Mouse (Mus musculus): ENCODE measurements around the gene Tppp3. TPM values are rescaled to one million over a fixed set of nuclear protein-coding genes. Genes with fewer than 3 reads are reported as not detected.

Tppp3 gene
- polyA plus RNA-seq, 1 experiment, result 155 TPM

DNA sequence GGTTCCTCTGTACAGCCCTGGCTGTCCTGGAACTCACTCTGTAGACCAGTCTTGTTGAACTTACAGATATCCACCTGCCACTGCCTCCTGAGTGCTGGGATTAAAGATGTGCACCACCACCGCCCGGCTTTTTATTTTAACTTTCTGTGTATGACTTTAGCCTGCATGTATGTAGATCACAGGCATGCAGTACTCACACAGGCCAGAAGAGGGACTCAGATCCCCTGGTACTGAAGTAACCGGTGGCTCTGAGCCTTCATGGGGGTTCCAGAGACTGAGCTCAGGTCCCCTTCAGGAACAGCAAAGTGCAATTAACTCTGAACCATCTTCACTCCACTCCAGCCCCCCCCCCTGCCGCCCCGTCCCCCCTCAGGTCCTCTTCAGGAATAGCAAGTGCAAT, 32.5 kb downstream of the Tppp3 start:
- Histone ChIP-seq H3ac (ENCODE audit: control insufficient read depth, insufficient read length) (no peak overlapping the region), H3K36me3 (ENCODE audit: control insufficient read depth, insufficient read depth) (no peaks in the 10 kb centered on the region), H3K4me3 (no peak overlapping the region), H3K27me3 (ENCODE audit: control insufficient read depth, insufficient read depth, insufficient read length) (peaks cover 8% of the 10 kb centered on the region), H3K79me2 (ENCODE audit: control insufficient read depth, insufficient read depth) (no peaks in the 10 kb centered on the region), H3K4me2 (ENCODE audit: low read depth) (no peak overlapping the region)
- no peak for TF ChIP-seq E2F4 (IDR thresholded peaks at IDR 0.05; ENCODE audit: insufficient read depth)

DNA sequence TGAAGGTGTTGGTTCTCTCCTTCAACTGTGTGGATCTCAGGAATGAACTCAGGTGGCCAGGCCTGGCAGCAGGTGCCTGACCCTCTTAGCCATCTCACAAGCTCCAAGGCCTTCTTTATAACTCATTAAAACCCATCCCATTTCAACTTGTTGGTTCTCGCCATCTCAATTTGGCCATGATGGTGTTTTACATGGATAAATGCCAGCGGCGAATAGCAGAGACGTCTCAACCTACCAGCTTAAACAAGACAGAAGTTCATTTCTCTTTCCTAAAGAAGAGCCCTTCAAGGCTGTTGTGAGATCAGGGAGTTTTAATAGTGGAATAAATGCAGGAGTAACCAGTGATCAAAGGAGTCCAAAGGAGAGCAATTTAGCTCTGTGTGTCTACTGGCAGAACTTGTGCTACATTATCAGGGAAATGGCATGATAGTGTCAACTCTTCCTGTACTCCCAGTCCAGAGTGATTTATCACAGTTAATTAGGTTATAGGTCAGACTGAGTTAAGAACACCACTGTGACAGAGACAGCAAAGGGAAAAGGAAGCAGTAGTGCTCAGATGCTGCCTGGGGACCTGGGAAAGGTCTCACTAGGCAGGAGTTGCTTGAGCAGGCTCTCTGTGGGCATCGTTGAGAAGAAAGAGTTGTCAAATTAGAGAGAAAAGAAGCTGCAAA, 34.1 kb downstream of the Tppp3 start:
- Histone ChIP-seq H3K79me2 (ENCODE audit: control insufficient read depth, insufficient read depth) (no peaks in the 10 kb centered on the region), H3K4me2 (ENCODE audit: low read depth) (no peak overlapping the region), H3K27me3 (ENCODE audit: control insufficient read depth, insufficient read depth, insufficient read length) (peaks cover 10% of the 10 kb centered on the region), H3K4me3 (no peak overlapping the region), H3ac (ENCODE audit: control insufficient read depth, insufficient read length) (no peak overlapping the region), H3K36me3 (ENCODE audit: control insufficient read depth, insufficient read depth) (no peaks in the 10 kb centered on the region)
- no peak for TF ChIP-seq REST (IDR thresholded peaks at IDR 0.05; ENCODE audit: insufficient read depth, insufficient read length)
- no peak for TF ChIP-seq TCF3 (IDR thresholded peaks at IDR 0.05; ENCODE audit: insufficient read length, low read depth)
- TF ChIP-seq MYOG (IDR thresholded peaks at IDR 0.05; ENCODE audit: control insufficient read depth in 1 of 3, insufficient read depth in 1 of 3, insufficient read length in 2 of 3, low read depth in 2 of 3), result no peak
- TF ChIP-seq MYOD1 (IDR thresholded peaks at IDR 0.05; ENCODE audit: control insufficient read depth in 1 of 3, insufficient read length in 2 of 3, low read depth in 2 of 3), result no peak
- no peak for TF ChIP-seq POLR2A (IDR thresholded peaks at IDR 0.05; ENCODE audit: insufficient read length, low read depth)
- TF ChIP-seq TCF12 (IDR thresholded peaks at IDR 0.05; ENCODE audit: insufficient read depth, poor library complexity, severe bottlenecking), result no peak

GRCm38 (mm10) chr8:105436218-105436617, 35.1 kb downstream of the Tppp3 start:
- Histone ChIP-seq H3K4me2 (ENCODE audit: low read depth) (no peak overlapping the region), H3K4me3 (no peak overlapping the region), H3K36me3 (ENCODE audit: control insufficient read depth, insufficient read depth) (no peaks in the 10 kb centered on the region), H3K27me3 (ENCODE audit: control insufficient read depth, insufficient read depth, insufficient read length) (peaks cover 10% of the 10 kb centered on the region), H3K79me2 (ENCODE audit: control insufficient read depth, insufficient read depth) (no peaks in the 10 kb centered on the region), H3ac (ENCODE audit: control insufficient read depth, insufficient read length) (no peak overlapping the region)
- TF ChIP-seq MYOD1 (IDR thresholded peaks at IDR 0.05; ENCODE audit: control insufficient read depth in 1 of 3, insufficient read length in 2 of 3, low read depth in 2 of 3), result no peak
- no peak for TF ChIP-seq REST (IDR thresholded peaks at IDR 0.05; ENCODE audit: insufficient read depth, insufficient read length)
- TF ChIP-seq POLR2AphosphoS2 (IDR thresholded peaks at IDR 0.05; ENCODE audit: insufficient read length, low read depth), result no peak
- TF ChIP-seq E2F4 (IDR thresholded peaks at IDR 0.05; ENCODE audit: insufficient read depth), result no peak
- no peak for TF ChIP-seq POLR2A (IDR thresholded peaks at IDR 0.05; ENCODE audit: insufficient read length, low read depth)
- no peak for TF ChIP-seq SRF (IDR thresholded peaks at IDR 0.05; ENCODE audit: control insufficient read depth, insufficient read length, low read depth)
- TF ChIP-seq USF1 (IDR thresholded peaks at IDR 0.05; ENCODE audit: low read depth), result no peak
- no peak for TF ChIP-seq TCF12 (IDR thresholded peaks at IDR 0.05; ENCODE audit: insufficient read depth, poor library complexity, severe bottlenecking)
- no peak for TF ChIP-seq TCF3 (IDR thresholded peaks at IDR 0.05; ENCODE audit: insufficient read length, low read depth)
- no peak for TF ChIP-seq CEBPB (IDR thresholded peaks at IDR 0.05; ENCODE audit: insufficient read depth, poor library complexity, severe bottlenecking)
- TF ChIP-seq MAX (IDR thresholded peaks at IDR 0.05; ENCODE audit: low read depth), result no peak
- TF ChIP-seq MYOG (IDR thresholded peaks at IDR 0.05; ENCODE audit: control insufficient read depth in 1 of 3, insufficient read depth in 1 of 3, insufficient read length in 2 of 3, low read depth in 2 of 3), result no peak

DNA sequence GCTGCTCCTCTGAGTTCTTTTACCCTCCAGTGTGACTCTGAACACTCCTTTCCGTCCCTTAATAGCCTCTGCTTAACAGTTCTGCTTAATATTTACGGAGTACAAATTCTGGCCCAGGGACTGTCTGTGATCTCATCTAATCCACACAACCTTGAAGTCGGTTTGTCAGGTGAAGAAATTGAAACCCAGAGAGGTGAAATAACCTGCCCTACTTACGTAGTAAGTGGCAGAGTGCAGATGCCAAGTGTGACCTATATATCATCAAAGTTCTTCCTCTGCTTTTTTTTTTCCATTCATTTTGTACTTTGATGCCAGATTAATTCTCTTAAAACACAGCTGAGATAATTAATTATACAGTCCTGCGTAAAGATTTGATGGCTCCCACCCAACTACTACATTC, 37.2 kb downstream of the Tppp3 start:
- H3K27me3 ChIP-seq (ENCODE audit: control insufficient read depth, insufficient read depth, insufficient read length), result peaks cover 21% of the 10 kb centered on the region
- no peak overlapping the region for H3K4me2 ChIP-seq (ENCODE audit: low read depth)
- H3K4me3 ChIP-seq, result no peak overlapping the region
- no peak overlapping the region for H3ac ChIP-seq (ENCODE audit: control insufficient read depth, insufficient read length)
- H3K79me2 ChIP-seq (ENCODE audit: control insufficient read depth, insufficient read depth), result no peaks in the 10 kb centered on the region
- no peaks in the 10 kb centered on the region for H3K36me3 ChIP-seq (ENCODE audit: control insufficient read depth, insufficient read depth)
- TF ChIP-seq POLR2A (IDR thresholded peaks at IDR 0.05; ENCODE audit: insufficient read length, low read depth) (no peak), CEBPB (IDR thresholded peaks at IDR 0.05; ENCODE audit: insufficient read depth, poor library complexity, severe bottlenecking) (no peak), TCF3 (IDR thresholded peaks at IDR 0.05; ENCODE audit: insufficient read length, low read depth) (no peak), POLR2AphosphoS2 (IDR thresholded peaks at IDR 0.05; ENCODE audit: insufficient read length, low read depth) (no peak), USF1 (IDR thresholded peaks at IDR 0.05; ENCODE audit: low read depth) (no peak), TCF12 (IDR thresholded peaks at IDR 0.05; ENCODE audit: insufficient read depth, poor library complexity, severe bottlenecking) (no peak), MAX (IDR thresholded peaks at IDR 0.05; ENCODE audit: low read depth) (no peak), E2F4 (IDR thresholded peaks at IDR 0.05; ENCODE audit: insufficient read depth) (no peak), MYOG (IDR thresholded peaks at IDR 0.05; ENCODE audit: control insufficient read depth in 1 of 3, insufficient read depth in 1 of 3, insufficient read length in 2 of 3, low read depth in 2 of 3) (no peak), MYOD1 (IDR thresholded peaks at IDR 0.05; ENCODE audit: control insufficient read depth in 1 of 3, insufficient read length in 2 of 3, low read depth in 2 of 3) (no peak), SRF (IDR thresholded peaks at IDR 0.05; ENCODE audit: control insufficient read depth, insufficient read length, low read depth) (no peak), REST (IDR thresholded peaks at IDR 0.05; ENCODE audit: insufficient read depth, insufficient read length) (no peak)

DNA sequence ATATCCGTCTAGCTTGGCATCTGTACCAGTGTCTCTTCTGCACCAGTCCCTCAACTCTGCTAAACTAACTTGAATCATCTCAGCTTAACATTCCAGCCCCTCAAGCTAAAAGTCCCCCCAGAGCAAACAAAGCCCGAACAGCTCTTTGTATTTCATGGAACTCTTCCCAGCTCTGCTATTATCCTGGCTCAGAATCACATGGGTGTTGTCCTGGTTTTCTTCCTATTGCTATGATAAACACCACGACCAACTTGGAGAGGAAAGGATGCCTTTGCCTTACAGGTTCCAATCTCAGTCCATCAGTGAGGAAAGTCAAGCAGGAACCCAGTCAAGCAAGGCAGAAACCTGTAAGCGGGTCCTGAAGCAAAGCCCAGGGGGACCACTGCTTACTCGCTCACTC, 37.8 kb downstream of the Tppp3 start:
- no peak overlapping the region for H3K4me3 ChIP-seq
- no peak overlapping the region for H3ac ChIP-seq (ENCODE audit: control insufficient read depth, insufficient read length)
- no peaks in the 10 kb centered on the region for H3K36me3 ChIP-seq (ENCODE audit: control insufficient read depth, insufficient read depth)
- no peak overlapping the region for H3K4me2 ChIP-seq (ENCODE audit: low read depth)
- peaks cover 27% of the 10 kb centered on the region for H3K27me3 ChIP-seq (ENCODE audit: control insufficient read depth, insufficient read depth, insufficient read length)
- no peak for TF ChIP-seq CEBPB (IDR thresholded peaks at IDR 0.05; ENCODE audit: insufficient read depth, poor library complexity, severe bottlenecking)
- TF ChIP-seq TCF12 (IDR thresholded peaks at IDR 0.05; ENCODE audit: insufficient read depth, poor library complexity, severe bottlenecking), result no peak
- TF ChIP-seq E2F4 (IDR thresholded peaks at IDR 0.05; ENCODE audit: insufficient read depth), result no peak
- TF ChIP-seq MAX (IDR thresholded peaks at IDR 0.05; ENCODE audit: low read depth), result no peak
- TF ChIP-seq MYOG (IDR thresholded peaks at IDR 0.05; ENCODE audit: control insufficient read depth in 1 of 3, insufficient read depth in 1 of 3, insufficient read length in 2 of 3, low read depth in 2 of 3), result no peak
- no peak for TF ChIP-seq POLR2AphosphoS2 (IDR thresholded peaks at IDR 0.05; ENCODE audit: insufficient read length, low read depth)
- no peak for TF ChIP-seq REST (IDR thresholded peaks at IDR 0.05; ENCODE audit: insufficient read depth, insufficient read length)
- TF ChIP-seq POLR2A (IDR thresholded peaks at IDR 0.05; ENCODE audit: insufficient read length, low read depth), result no peak
- no peak for TF ChIP-seq MYOD1 (IDR thresholded peaks at IDR 0.05; ENCODE audit: control insufficient read depth in 1 of 3, insufficient read length in 2 of 3, low read depth in 2 of 3)
- TF ChIP-seq SRF (IDR thresholded peaks at IDR 0.05; ENCODE audit: control insufficient read depth, insufficient read length, low read depth), result no peak
- TF ChIP-seq TCF3 (IDR thresholded peaks at IDR 0.05; ENCODE audit: insufficient read length, low read depth), result no peak
- TF ChIP-seq USF1 (IDR thresholded peaks at IDR 0.05; ENCODE audit: low read depth), result no peak
- H3K79me2 ChIP-seq (ENCODE audit: control insufficient read depth, insufficient read depth), result no peaks in the 10 kb centered on the region
